Mouse (Mus musculus): ENCODE measurements around the gene Caml.
"Not testable (repeated sequence)": the region's sequence is repeated elsewhere in the genome, so short reads cannot be mapped to it uniquely, and the experiment has no call there.

Gene Caml

GRCm38 (mm10) chr13:55620275-55620674 lies 2.5 kb upstream of the Caml start:
- no peak for DNase-seq (ENCODE audit: low spot score in 2 of 2)

- not testable (repeated sequence) for DNase-seq (ENCODE audit: low spot score in 2 of 2)
Measured at GRCm38 (mm10) chr13:55622156-55622648, 603 bp upstream of the Caml start.

- DNase-seq (ENCODE audit: low spot score in 2 of 2), result peak; percentile 72 to 94
Measured at GRCm38 (mm10) chr13:55634639-55635127, 11.9 kb downstream of the Caml start, which contains the start of gene Ddx46. TSS of gene Ddx46 (plus strand) at chr13:55635027.

GRCm38 (mm10) chr13:55635146-55635571 lies 12.4 kb downstream of the Caml start:
- DNase-seq (ENCODE audit: low spot score in 2 of 2), result no peak

- DNase-seq (ENCODE audit: low spot score in 2 of 2), result no peak
Measured at GRCm38 (mm10) chr13:55636185-55636983, 13.6 kb downstream of the Caml start.

- DNase-seq (ENCODE audit: low spot score in 2 of 2), result peak; percentile 24 to 72
Measured at GRCm38 (mm10) chr13:55640480-55640879, 17.7 kb downstream of the Caml start.

GRCm38 (mm10) chr13:55644525-55644924 lies 21.7 kb downstream of the Caml start:
- peak; percentile 31 to 46 for DNase-seq (ENCODE audit: low spot score in 2 of 2)

- DNase-seq (ENCODE audit: low spot score in 2 of 2), result no peak
Measured at GRCm38 (mm10) chr13:55650098-55650497, 27.3 kb downstream of the Caml start.

GRCm38 (mm10) chr13:55650980-55651379 lies 28.2 kb downstream of the Caml start:
- DNase-seq (ENCODE audit: low spot score in 2 of 2), result no peak

GRCm38 (mm10) chr13:55668550-55668949 lies 45.7 kb downstream of the Caml start:
- DNase-seq (ENCODE audit: low spot score in 2 of 2), result peak; percentile 11 to 54

GRCm38 (mm10) chr13:55672711-55673110 lies 49.9 kb downstream of the Caml start:
- DNase-seq (ENCODE audit: low spot score in 2 of 2), result no peak

- DNase-seq (ENCODE audit: low spot score in 2 of 2), result no peak
Measured at GRCm38 (mm10) chr13:55677364-55677763, 54.6 kb downstream of the Caml start.
